Mouse (Mus musculus): Measurements from ENCODE around the gene Cdr2l.

Gene Cdr2l

GRCm38 (mm10) chr11:115381743-115382539, at the start of gene Cdr2l:
Gene Cdr2l, plus strand, starts transcription at chr11:115381916.
- DNase-seq (ENCODE audit: low read depth, low spot score): peak; percentile 90

DNA sequence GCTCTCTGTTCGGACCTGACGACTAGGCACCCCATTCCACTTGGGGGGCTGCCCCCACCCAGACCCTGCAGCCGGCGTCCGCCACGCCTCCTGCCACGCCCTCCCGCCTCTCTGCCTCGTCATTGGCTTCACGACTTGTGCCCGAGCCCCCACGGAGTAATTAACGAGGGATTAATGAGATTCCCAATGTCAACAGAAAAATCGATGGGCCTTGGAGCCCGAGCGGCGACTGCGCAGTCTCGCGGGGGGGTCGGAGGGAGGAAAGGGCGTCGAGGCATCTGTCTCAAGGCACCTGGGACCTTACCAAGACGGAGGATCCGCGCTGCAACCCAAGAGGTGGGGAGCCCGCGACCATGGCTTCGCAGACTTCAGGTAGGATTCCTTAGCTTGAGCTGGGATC, 47.2 kb upstream of the Cdr2l start, which contains the start of gene Otop3:
Otop3 (plus strand) TSS at position 201 of the 400 bp plus-strand sequence.
- no peak for DNase-seq (ENCODE audit: low read depth, low spot score)

GRCm38 (mm10) chr11:115335223-115335622, 46.5 kb upstream of the Cdr2l start:
- DNase-seq (ENCODE audit: low read depth, low spot score): no peak

- no peak for DNase-seq (ENCODE audit: low read depth, low spot score)
These were observed 45.6 kb upstream of the Cdr2l start for GRCm38 (mm10) chr11:115336115-115336514.

DNA sequence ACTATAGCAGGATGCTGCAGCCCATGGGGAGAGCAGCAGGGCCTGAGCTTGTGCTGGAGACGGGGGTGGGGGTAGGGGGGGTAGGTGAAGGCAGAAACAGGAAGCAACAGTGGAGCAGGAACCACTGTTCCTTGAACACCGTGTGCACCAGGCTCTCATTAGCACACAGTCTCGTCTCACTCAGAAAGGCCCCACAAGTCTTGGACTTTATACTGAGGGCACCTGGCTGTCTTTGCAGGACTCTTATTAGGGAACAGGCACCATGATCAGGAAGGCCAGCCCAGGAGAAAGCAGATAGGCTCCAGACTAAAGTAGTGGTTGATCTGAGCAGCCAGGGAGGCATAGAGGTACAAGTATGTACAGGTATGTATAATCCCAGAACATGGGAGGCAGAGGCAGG, 44.4 kb upstream of the Cdr2l start:
- no peak for DNase-seq (ENCODE audit: low read depth, low spot score)

- DNase-seq (ENCODE audit: low read depth, low spot score): no peak
These were observed 43.9 kb upstream of the Cdr2l start for GRCm38 (mm10) chr11:115337826-115338225.

GRCm38 (mm10) chr11:115341246-115341645, 40.5 kb upstream of the Cdr2l start:
- DNase-seq (ENCODE audit: low read depth, low spot score): no peak

DNA sequence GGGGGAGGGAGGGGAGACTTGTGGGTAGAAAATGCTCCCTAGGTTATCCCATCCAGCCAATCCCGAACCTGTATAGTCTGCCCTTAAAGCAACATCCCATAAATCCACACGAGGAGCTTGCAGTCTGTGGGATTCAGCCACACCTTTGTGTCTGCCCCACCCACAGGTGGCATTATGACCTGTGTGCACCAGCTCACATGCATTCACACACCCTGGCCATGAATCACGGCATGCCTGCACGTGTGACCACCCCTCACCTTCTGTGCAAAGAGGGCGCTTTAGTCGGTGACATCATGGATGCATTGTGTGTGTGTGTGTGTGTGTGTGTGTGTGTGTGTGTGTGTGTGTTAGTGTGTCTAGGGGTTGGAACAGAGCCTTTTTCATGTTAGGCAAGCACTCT, 39.9 kb upstream of the Cdr2l start:
- no peak for DNase-seq (ENCODE audit: low read depth, low spot score)

DNA sequence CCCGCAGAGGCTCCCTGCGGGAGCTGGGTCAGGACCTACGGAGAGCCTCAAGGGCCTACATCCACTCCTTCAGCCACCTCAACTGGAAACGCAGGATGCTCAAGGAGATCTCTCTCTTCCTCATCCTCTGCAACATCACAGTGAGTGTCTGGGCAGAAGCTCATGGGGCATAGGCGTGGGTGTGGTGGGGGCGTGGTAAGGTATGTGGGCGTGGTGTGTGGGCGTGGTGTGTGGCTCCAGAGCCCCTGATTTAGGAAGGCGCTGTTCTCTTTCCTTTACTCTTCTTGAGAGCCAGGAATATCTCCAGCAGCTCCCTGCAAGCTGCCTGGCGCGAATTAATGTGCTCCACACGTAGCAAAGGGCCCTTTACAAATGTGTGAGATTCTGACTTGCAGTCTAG, 36.7 kb upstream of the Cdr2l start:
- peak; percentile 54 for DNase-seq (ENCODE audit: low read depth, low spot score)

GRCm38 (mm10) chr11:115345515-115345914, 36.2 kb upstream of the Cdr2l start:
- DNase-seq (ENCODE audit: low read depth, low spot score): no peak

- peak; percentile 65 for DNase-seq (ENCODE audit: low read depth, low spot score)
These were observed 33.0 kb upstream of the Cdr2l start for GRCm38 (mm10) chr11:115348681-115349248.

DNA sequence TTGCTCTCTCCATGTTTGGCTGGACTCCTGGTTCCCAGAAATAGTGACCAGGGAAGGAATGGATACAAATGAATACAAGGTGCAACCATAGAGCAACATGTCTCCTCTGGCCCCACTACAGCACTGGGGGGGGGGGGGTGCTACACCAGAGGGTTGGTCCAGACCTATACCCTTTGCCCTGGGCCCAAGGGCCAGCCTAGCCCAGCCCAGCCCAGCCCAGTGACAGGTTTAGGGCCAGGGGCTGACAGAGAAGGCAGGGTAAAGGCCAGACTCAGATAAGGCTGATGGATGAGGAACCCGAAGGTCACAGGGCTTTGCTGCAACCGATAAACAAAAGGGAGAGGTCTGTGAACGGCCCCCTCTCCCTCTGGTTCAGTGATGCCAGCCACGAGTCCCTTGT, 31.7 kb upstream of the Cdr2l start:
- no peak for DNase-seq (ENCODE audit: low read depth, low spot score)

DNA sequence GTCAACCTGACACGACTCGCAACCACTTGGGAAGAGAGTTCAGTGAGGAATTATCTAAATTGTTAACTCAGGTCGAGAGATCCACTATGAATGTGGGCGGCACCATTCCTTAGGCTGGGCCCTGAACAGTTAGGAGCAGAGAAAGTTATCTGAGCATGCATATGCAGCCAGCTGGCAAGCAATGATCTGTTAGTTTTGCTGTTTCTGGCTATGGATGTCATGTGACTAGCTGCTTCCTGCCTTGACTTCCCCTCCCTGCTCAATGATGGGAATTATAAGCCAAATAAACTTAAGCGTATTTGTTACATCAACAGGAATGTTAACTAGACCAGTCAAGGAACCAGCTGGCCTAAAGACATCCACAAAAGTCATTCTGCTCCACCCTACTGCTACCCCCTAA, 28.3 kb upstream of the Cdr2l start:
- DNase-seq (ENCODE audit: low read depth, low spot score): no peak

- DNase-seq (ENCODE audit: low read depth, low spot score): peak; percentile 72
These were observed 27.5 kb upstream of the Cdr2l start for GRCm38 (mm10) chr11:115354183-115354582.

- peak; percentile 71 for DNase-seq (ENCODE audit: low read depth, low spot score)
These were observed 23.2 kb upstream of the Cdr2l start for GRCm38 (mm10) chr11:115358468-115358867.

DNA sequence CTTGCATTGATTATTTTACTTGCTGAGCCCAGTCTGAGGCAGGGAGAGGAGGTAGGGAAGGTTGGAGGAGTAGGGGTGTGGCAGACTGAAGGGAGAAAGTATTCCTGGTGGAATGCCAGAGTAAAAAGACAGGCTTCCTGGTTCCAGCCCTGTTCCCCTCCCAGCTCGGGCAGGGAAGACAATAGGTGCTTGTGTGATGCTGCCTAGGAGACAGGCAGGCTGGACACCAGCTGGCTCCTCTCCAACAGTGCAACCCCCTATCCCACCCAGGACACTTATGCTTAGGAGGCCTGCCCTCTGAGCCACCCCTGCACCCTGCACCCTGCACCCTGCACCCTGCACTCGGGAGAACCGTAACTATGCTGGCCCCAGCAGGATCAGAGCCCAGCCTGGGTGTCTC, 22.4 kb upstream of the Cdr2l start:
- DNase-seq (ENCODE audit: low read depth, low spot score): peak; percentile 65

GRCm38 (mm10) chr11:115359726-115360125, 22.0 kb upstream of the Cdr2l start:
- no peak for DNase-seq (ENCODE audit: low read depth, low spot score)

- no peak for DNase-seq (ENCODE audit: low read depth, low spot score)
These were observed 17.6 kb upstream of the Cdr2l start for GRCm38 (mm10) chr11:115364136-115364535.

GRCm38 (mm10) chr11:115366039-115366705, 15.5 kb upstream of the Cdr2l start:
- no peak for DNase-seq (ENCODE audit: low read depth, low spot score)

- no peak for DNase-seq (ENCODE audit: low read depth, low spot score)
These were observed 14.9 kb upstream of the Cdr2l start for GRCm38 (mm10) chr11:115366706-115367394.

DNA sequence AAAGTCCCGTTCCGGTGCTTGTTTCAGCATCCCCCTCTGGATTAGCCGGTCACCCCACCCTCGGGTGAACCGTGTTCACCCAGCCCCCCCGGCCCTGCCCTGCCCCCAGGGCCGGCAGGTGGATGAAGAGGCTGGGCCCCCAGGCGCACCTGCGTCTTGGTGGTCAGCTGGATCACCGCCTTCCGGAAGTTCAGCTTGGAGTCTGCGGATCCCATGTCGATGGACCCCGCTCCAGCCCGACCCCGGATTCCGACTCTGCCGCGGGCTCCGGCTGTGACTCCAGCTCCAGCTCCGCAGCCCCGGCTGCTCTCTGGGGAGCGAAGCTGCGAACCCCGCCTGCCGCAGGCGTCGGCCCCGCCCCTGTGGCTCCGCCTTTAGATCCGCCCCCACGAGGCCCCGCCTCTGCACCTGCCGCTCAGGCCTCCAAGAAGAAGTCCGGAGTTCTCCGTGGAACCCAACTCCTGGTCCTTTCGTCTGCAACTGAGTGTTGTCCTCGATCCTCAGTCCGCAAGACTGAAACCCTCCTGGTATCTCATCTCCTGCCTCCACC, 14.2 kb upstream of the Cdr2l start, which contains the start of gene Hid1:
Hid1 (minus strand) TSS at position 362 of the 550 bp plus-strand sequence.
- peak; percentile 75 for DNase-seq (ENCODE audit: low read depth, low spot score)

DNA sequence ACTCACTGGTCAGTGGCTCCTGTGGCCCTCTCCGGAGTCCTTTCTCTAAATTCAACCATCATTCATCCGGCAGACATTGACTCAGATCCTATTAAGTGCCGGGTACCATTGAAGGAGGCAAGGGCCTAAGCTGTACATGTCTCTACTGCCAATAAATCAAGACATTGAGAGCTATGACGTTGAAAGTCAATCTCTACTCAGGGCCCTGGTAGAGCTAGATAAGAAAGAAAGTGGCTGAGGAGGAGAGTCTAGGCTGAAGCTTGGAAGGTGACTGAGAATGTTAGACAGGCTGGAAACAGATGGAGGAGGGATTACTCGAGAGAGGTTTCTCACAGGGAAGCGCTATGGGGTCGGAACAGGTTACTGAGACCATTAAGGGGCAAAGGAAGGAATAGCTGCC, 11.3 kb upstream of the Cdr2l start:
- DNase-seq (ENCODE audit: low read depth, low spot score): no peak
